Mouse (Mus musculus) embryonic facial prominence, embryonic 13.5 days (tissue): ENCODE measurements at regions not wholly inside any gene's neighbourhood (a gene's known extent, or its start where the extent isn't known, plus 50 kb on each side); places are given as distances from the start of the nearest gene placed in this dataset.

ENCODE experiments used
- ATAC-seq: fragments of 200-750 bp; cut with Nextera tagmentation; 2 replicates; pipeline ENCODE4 v1.8.0; 2017; ENCODE audit warnings: low read depth; ENCODE audit not compliant: insufficient number of reproducible peaks, insufficient read depth, low FRiP score, low TSS enrichment
- H3K27ac ChIP-seq: fragments of 300-500 bp; sonication (generic); 2 replicates; pipeline ENCODE4 v1.5.1; 2015; ENCODE audit warnings: moderate library complexity, mild to moderate bottlenecking, inconsistent platforms
- H3K27me3 ChIP-seq: fragments of 300-500 bp; sonication (generic); 2 replicates; pipeline ENCODE4 v1.6.1; 2015; ENCODE audit warnings: mild to moderate bottlenecking, inconsistent platforms
- H3K36me3 ChIP-seq: fragments of 300-500 bp; sonication (generic); 2 replicates; pipeline ENCODE4 v1.6.1; 2015; ENCODE audit warnings: mild to moderate bottlenecking, inconsistent platforms
- H3K4me1 ChIP-seq: fragments of 300-500 bp; sonication (generic); 2 replicates; pipeline ENCODE4 v1.6.1; 2015; ENCODE audit warnings: inconsistent platforms
- H3K4me2 ChIP-seq: fragments of 300-500 bp; sonication (generic); 2 replicates; pipeline ENCODE4 v1.6.1; 2015; ENCODE audit warnings: moderate library complexity, mild to moderate bottlenecking, inconsistent platforms
- H3K4me3 ChIP-seq: fragments of 300-500 bp; sonication (generic); 2 replicates; pipeline ENCODE4 v1.5.1; 2015; ENCODE audit warnings: mild to moderate bottlenecking, inconsistent platforms
- H3K9ac ChIP-seq: fragments of 300-500 bp; sonication (generic); 2 replicates; pipeline ENCODE4 v1.6.1; 2015; ENCODE audit warnings: mild to moderate bottlenecking, inconsistent platforms
- H3K9me3 ChIP-seq: fragments of 300-500 bp; sonication (generic); 2 replicates; pipeline ENCODE4 v1.6.1; 2016; ENCODE audit warnings: inconsistent platforms
- WGBS: fragments of 180-500 bp; shearing (Covaris S2); methylation state at CpG from one replicate; pipeline ENCODE4 v1.1.7; 2015; ENCODE audit warnings: mixed read lengths; 5-methylcytosine and 5-hydroxymethylcytosine counted together

GRCm38 (mm10) chr4:72285112-72285675 lies 84.5 kb upstream of the Tle1 start:
- Histone ChIP-seq H3K9ac (no peak overlapping the region), H3K9me3 (no peaks in the 10 kb centered on the region), H3K4me1 (no peaks in the 10 kb centered on the region), H3K27ac (no peak overlapping the region), H3K36me3 (no peaks in the 10 kb centered on the region), H3K27me3 (no peaks in the 10 kb centered on the region; the same call in 1 of the 2 replicates), H3K4me2 (no peak overlapping the region), H3K4me3 (no peak overlapping the region)
- WGBS = 45% methylated on average over 1 of the region's 1 CpGs
- no peak for ATAC-seq

- H3K27me3 ChIP-seq = no peaks in the 10 kb centered on the region
- no peaks in the 10 kb centered on the region for H3K36me3 ChIP-seq
- H3K4me3 ChIP-seq = no peak overlapping the region
- H3K4me2 ChIP-seq = no peak overlapping the region
- H3K27ac ChIP-seq = no peak overlapping the region
- no peaks in the 10 kb centered on the region for H3K4me1 ChIP-seq
- no peak overlapping the region for H3K9ac ChIP-seq
- H3K9me3 ChIP-seq = no peaks in the 10 kb centered on the region
- 86% methylated on average over 1 of the region's 1 CpGs for WGBS
- ATAC-seq = no peak
Observed at GRCm38 (mm10) chr4:72250531-72250930, 49.8 kb upstream of the Tle1 start.
